In genomic region chr16:91405640-91406584, GRCm38 (mm10) we compare ENCODE assay signal across 8 mouse cellular contexts. TPM values are rescaled to one million over a fixed set of nuclear protein-coding genes. Genes with fewer than 3 reads are reported as not detected.
DNase-seq lines count a peak whose midpoint lies in the region.

Gene Il10rb (plus strand): TSS chr16:91406164.

- 8% methylated on average over 51 of the region's 51 CpGs for WGBS in hindbrain, embryonic 10.5 days

- H3K27me3 ChIP-seq in hindbrain, embryonic 10.5 days (ENCODE audit: insufficient read depth, poor library complexity, severe bottlenecking), result peaks cover 4% of the 10 kb centered on the region

- no peaks in the 10 kb centered on the region for H3K9me3 ChIP-seq in hindbrain, embryonic 10.5 days

- peak; percentile 81 for DNase-seq in Muller cell, postnatal 12 days (ENCODE audit: inconsistent ontology term)
- peak; percentile 17 for DNase-seq in cerebellum, adult 9-10 months
- DNase-seq in frontal cortex, postnatal 10 days (ENCODE audit: low spot score in 2 of 2), result peak; percentile 32 to 52
- DNase-seq in hindbrain, embryonic 10.5 days (ENCODE audit: low spot score), result peak; percentile 54
- DNase-seq in layer of hippocampus, postnatal 14 days (ENCODE audit: low spot score in 2 of 2), result peak; percentile 24 to 39
- DNase-seq in lung, postnatal 36 days, result peak; percentile 84
- DNase-seq in retina, embryonic 14.5 days (ENCODE audit: low spot score), result peak; percentile 69
- DNase-seq in thymus, postnatal 4 days, result peak; percentile 84

- H3K27ac ChIP-seq in hindbrain, embryonic 10.5 days, result peak within 1 kb of the TSS; percentile 89

- H3K4me1 ChIP-seq in hindbrain, embryonic 10.5 days (replicated peaks), result peaks cover 17% of the 10 kb centered on the region

- peak within 1 kb of the TSS; percentile 77 for H3K4me3 ChIP-seq in hindbrain, embryonic 10.5 days

- peaks cover 15% of the 10 kb centered on the region for H3K36me3 ChIP-seq in hindbrain, embryonic 10.5 days

RNA-seq across cellular contexts. Expression of gene Il10rb, which starts in this region (rescaled TPM):
- polyA plus RNA-seq in hindbrain, embryonic 10.5 days (2016; fragmentation: Nextera tagmentation; extraction: Ambion mirVana), result 7.1 and 8.6 TPM in 2 replicates
- total RNA-seq in layer of hippocampus, postnatal 14 days (2021), result 10 to 100 TPM in 1 of 2 experiments, 1 to 10 TPM in 1; 7.1 to 10.3 TPM

Comparison
In these comparisons a context has a peak if more than half of its experiments do, and no peak if none do; other contexts are left out.
1. Peak in every context shown above with its lines: DNase-seq, H3K4me3 ChIP-seq and H3K27ac ChIP-seq.
2. DNase-seq: peak in every context shown above with its lines; median percentile 84 in lung, postnatal 36 days; 84 in thymus, postnatal 4 days; 81 in Muller cell, postnatal 12 days; 69 in retina, embryonic 14.5 days; 54 in hindbrain, embryonic 10.5 days; 42 in frontal cortex, postnatal 10 days; 32 in layer of hippocampus, postnatal 14 days; 17 in cerebellum, adult 9-10 months.